8 mouse cellular contexts compared by ENCODE assay signal in genomic region chr4:102439401-102440118, GRCm38 (mm10).
DNase-seq lines count a peak whose midpoint lies in the region; ATAC-seq and TF ChIP-seq lines count a peak whose summit lies in the region.

No protein-coding gene starts in this region.

- no peak for TF ChIP-seq CTCF in cortical plate, adult 2 months (IDR thresholded peaks at IDR 0.05; ENCODE audit: extremely low read depth, insufficient read depth, low read length)

- H3K27ac ChIP-seq in cortical plate, adult 2 months (ENCODE audit: insufficient read depth, low read length), result peak overlapping the region; percentile 26; the same call in 1 of the 2 replicates

- peak; percentile 12 to 32 for DNase-seq in layer of hippocampus, postnatal 10 days (ENCODE audit: low spot score in 2 of 2)
- no peak for DNase-seq in layer of hippocampus, adult 8-10 months (ENCODE audit: low spot score in 2 of 2)
- DNase-seq in MN1 (ENCODE audit: low spot score), result peak; percentile 40
- peak; percentile 53 for DNase-seq in heart, postnatal 4 days
- peak; percentile 1 for DNase-seq in skeletal muscle tissue, adult 2 months (ENCODE audit: low read depth, low spot score)
- no peak for DNase-seq in thymus, postnatal 10 days (ENCODE audit: low spot score in 2 of 2)

- TF ChIP-seq POLR2A in cortical plate, adult 2 months (IDR thresholded peaks at IDR 0.05; ENCODE audit: extremely low read depth, insufficient read depth, low read length), result no peak

- no peak for ATAC-seq in granulocyte monocyte progenitor cell, adult 5-6 weeks (replicated peaks; ENCODE audit: poor library complexity, severe bottlenecking)

- peaks cover 6% of the 10 kb centered on the region for H3K4me1 ChIP-seq in cortical plate, adult 2 months (ENCODE audit: control insufficient read depth, insufficient read depth, low read length)

- H3K4me3 ChIP-seq in cortical plate, adult 2 months (ENCODE audit: insufficient read depth, low read length), result no peak overlapping the region

Comparison
In these comparisons a context has a peak if more than half of its experiments do, and no peak if none do; other contexts are left out.
1. DNase-seq: peak in layer of hippocampus, postnatal 10 days (2 of 2), MN1 (single experiment), heart, postnatal 4 days (single experiment) and skeletal muscle tissue, adult 2 months (single experiment); none in layer of hippocampus, adult 8-10 months (0 of 2) and thymus, postnatal 10 days (0 of 2).